Mouse (Mus musculus) liver, embryonic 13.5 days (tissue): Measurements from ENCODE around the gene Commd8. TPM values are rescaled to one million over a fixed set of nuclear protein-coding genes. Genes with fewer than 3 reads are reported as not detected.
A peak's percentile ranks its signal among the peaks of the same experiment; 100 is the strongest.

Experiments
- ATAC-seq: fragments of 200-750 bp; cut with Nextera tagmentation; 2 replicates; pipeline ENCODE4 v1.8.0; 2017; ENCODE audit warnings: low read depth, mild to moderate bottlenecking, moderate number of reproducible peaks, moderate library complexity
- DNase-seq: peaks from one replicate; pipeline ENCODE4 v3.0.0; 2022
- H3K27ac ChIP-seq: fragments of 300-500 bp; sonication (generic); 2 replicates; pipeline ENCODE4 v1.5.1; 2015; ENCODE audit warnings: moderate library complexity, mild to moderate bottlenecking, inconsistent platforms
- H3K27me3 ChIP-seq: fragments of 300-500 bp; sonication (generic); 2 replicates; pipeline ENCODE4 v1.6.1; 2015; ENCODE audit warnings: mild to moderate bottlenecking, inconsistent platforms
- H3K36me3 ChIP-seq: fragments of 300-500 bp; sonication (generic); 2 replicates; pipeline ENCODE4 v1.6.1; 2015; ENCODE audit warnings: mild to moderate bottlenecking, inconsistent platforms
- H3K4me1 ChIP-seq: fragments of 300-500 bp; sonication (generic); replicated peaks from 2 replicates; pipeline ENCODE4 v1.6.1; 2015; ENCODE audit warnings: inconsistent platforms
- H3K4me2 ChIP-seq: fragments of 300-500 bp; sonication (generic); 2 replicates; pipeline ENCODE4 v1.6.1; 2015; ENCODE audit warnings: inconsistent platforms, mild to moderate bottlenecking, moderate library complexity
- H3K4me3 ChIP-seq: fragments of 300-500 bp; sonication (generic); replicated peaks from 2 replicates; pipeline ENCODE4 v1.5.1; 2015; ENCODE audit warnings: mild to moderate bottlenecking, inconsistent platforms
- H3K9ac ChIP-seq: fragments of 300-500 bp; sonication (generic); 2 replicates; pipeline ENCODE4 v1.6.1; 2015; ENCODE audit warnings: mild to moderate bottlenecking, inconsistent platforms
- H3K9me3 ChIP-seq: fragments of 300-500 bp; sonication (generic); replicated peaks from 2 replicates; pipeline ENCODE4 v1.6.1; 2016; ENCODE audit warnings: inconsistent platforms
- WGBS: fragments of 180-500 bp; shearing (Covaris S2); methylation state at CpG from one replicate; pipeline ENCODE4 v1.1.7; 2015; ENCODE audit not compliant: insufficient replicate concordance; 5-methylcytosine and 5-hydroxymethylcytosine counted together
- polyA plus RNA-seq: library from polyadenylated mRNA; unstranded; fragments of >200 nt; fragmentation: Nextera tagmentation; extraction: Ambion mirVana; gene quantifications from 2 replicates; pipeline ENCODE4 v1.2.1, GENCODE M21; 2015

Gene Commd8
- 78.7 and 98.3 TPM in 2 replicates for polyA plus RNA-seq

DNA sequence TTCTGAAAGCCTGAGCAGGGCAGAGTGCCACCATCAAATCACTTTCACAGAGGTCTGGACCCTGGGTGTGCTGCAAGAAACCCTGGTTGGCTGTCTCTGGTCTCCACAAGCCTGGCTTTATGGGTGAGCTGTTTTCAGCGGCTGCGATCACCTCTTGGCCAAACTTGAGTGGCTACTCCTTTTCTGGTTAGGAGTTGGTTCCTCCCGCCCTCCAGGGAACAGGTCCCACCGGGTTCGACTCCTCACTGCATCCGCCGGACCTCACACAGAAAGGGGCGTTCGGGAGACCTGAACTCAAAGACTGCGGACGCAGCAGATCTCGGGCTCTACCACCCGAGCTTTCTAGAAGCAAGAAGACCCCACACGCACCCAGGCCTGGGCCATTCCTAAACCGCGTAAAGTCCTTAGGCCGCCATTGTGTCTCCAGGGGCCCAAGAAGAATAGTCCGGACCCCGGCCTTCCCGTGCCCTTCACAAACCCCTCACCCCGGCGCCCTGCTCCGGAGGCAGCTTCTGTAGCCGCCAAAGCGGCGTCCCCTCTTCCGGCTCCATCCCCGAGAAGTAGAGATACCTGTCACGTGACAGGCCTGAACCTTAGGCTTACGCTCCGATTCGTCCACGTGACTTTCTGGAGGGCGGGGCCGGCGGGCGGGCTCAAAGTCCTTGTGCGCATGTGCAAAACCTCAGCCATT lies at the start of gene Commd8:
TSS of gene Commd8 (minus strand) at position 596 of the 691 bp plus-strand sequence.
- peak within 1 kb of the TSS; percentile 79 for H3K4me2 ChIP-seq
- peak within 1 kb of the TSS; percentile 72 for H3K27ac ChIP-seq
- DNase-seq (peak; percentile 93), ATAC-seq (peak; percentile 89)
- peak within 1 kb of the TSS; percentile 90 for H3K9ac ChIP-seq
- peaks cover 39% of the 10 kb centered on the region for H3K4me1 ChIP-seq
- no peaks in the 10 kb centered on the region for H3K27me3 ChIP-seq
- H3K9me3 ChIP-seq: no peaks in the 10 kb centered on the region
- peak within 1 kb of the TSS; percentile 93 for H3K4me3 ChIP-seq
- H3K36me3 ChIP-seq: peaks cover 7% of the 10 kb centered on the region; the same call in 1 of the 2 replicates
- 0% methylated on average over 38 of the region's 38 CpGs for WGBS

- Histone ChIP-seq H3K4me1 (peaks cover 8% of the 10 kb centered on the region), H3K27ac (no peak overlapping the region), H3K9ac (no peak overlapping the region), H3K27me3 (no peaks in the 10 kb centered on the region), H3K4me2 (no peak overlapping the region), H3K36me3 (no peaks in the 10 kb centered on the region), H3K4me3 (no peak overlapping the region), H3K9me3 (no peaks in the 10 kb centered on the region)
- ATAC-seq (no peak), DNase-seq (no peak)
- WGBS: 86% methylated on average over 18 of the region's 18 CpGs
These were observed 43.8 kb upstream of the Commd8 start for GRCm38 (mm10) chr5:72211741-72212140.

DNA sequence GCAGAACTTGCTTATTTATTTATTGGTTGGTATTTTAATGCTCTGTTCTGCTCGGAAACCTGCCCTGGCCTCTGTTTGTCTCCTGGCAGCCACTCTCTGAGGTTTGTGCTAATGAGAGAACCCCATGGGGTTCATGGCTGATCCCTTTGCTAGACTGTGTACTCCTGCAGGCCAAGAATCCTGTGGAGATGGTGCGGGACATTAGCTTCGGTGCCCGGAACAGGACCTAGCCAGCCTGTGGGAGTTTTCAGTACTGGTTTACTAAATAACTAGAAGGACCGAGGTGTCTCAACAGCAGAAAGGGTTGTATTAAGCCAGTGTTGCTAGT lies 42.8 kb upstream of the Commd8 start:
- no peak overlapping the region for H3K4me2 ChIP-seq
- WGBS: 82% methylated on average over 5 of the region's 5 CpGs
- no peaks in the 10 kb centered on the region for H3K27me3 ChIP-seq
- peaks cover 13% of the 10 kb centered on the region for H3K4me1 ChIP-seq
- no peak overlapping the region for H3K27ac ChIP-seq
- no peaks in the 10 kb centered on the region for H3K36me3 ChIP-seq
- H3K9me3 ChIP-seq: no peaks in the 10 kb centered on the region
- DNase-seq (no peak), ATAC-seq (no peak)
- H3K4me3 ChIP-seq: no peak overlapping the region
- H3K9ac ChIP-seq: no peak overlapping the region

GRCm38 (mm10) chr5:72210123-72210811 lies 42.3 kb upstream of the Commd8 start:
- 75% methylated on average over 13 of the region's 13 CpGs for WGBS
- no peak for DNase-seq
- ATAC-seq: no peak

DNA sequence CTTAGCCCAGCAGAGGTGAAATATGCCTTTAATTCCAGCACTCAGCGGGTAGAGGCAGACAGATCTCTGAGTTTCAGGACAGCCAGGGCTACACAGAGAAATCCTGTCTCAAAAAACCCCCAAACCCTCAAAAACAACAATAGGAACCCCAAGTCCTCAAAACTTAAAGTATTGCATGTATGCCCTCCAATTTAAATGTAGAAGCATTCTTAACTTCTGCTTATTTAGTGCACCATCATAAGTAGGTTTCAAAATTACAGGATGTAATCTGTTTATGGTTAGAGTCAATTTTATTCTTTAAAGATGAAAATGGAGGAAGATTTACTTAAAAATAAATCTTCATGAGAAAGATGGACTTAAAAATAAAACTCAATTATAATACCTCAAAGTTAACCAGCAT lies 40.5 kb upstream of the Commd8 start:
- WGBS: 94% methylated on average over 1 of the region's 1 CpGs

More at GRCm38 (mm10) chr5:72210123-72210811, 42.3 kb upstream of the Commd8 start:
- Histone ChIP-seq H3K27me3 (no peaks in the 10 kb centered on the region), H3K4me1 (peaks cover 13% of the 10 kb centered on the region), H3K4me3 (no peak overlapping the region), H3K9me3 (no peaks in the 10 kb centered on the region), H3K27ac (no peak overlapping the region), H3K9ac (no peak overlapping the region), H3K4me2 (no peak overlapping the region), H3K36me3 (no peaks in the 10 kb centered on the region)

GRCm38 (mm10) chr5:72205271-72205670 lies 37.3 kb upstream of the Commd8 start:
- H3K4me1 ChIP-seq: peaks cover 48% of the 10 kb centered on the region
- no peaks in the 10 kb centered on the region for H3K27me3 ChIP-seq
- H3K9ac ChIP-seq: no peak overlapping the region
- no peak for ATAC-seq
- peak overlapping the region; percentile 29; the same call in 1 of the 2 replicates for H3K4me2 ChIP-seq
- H3K9me3 ChIP-seq: no peaks in the 10 kb centered on the region
- no peak overlapping the region for H3K4me3 ChIP-seq
- 71% methylated on average over 5 of the region's 5 CpGs for WGBS
- no peak overlapping the region for H3K27ac ChIP-seq
- no peak for DNase-seq
- no peaks in the 10 kb centered on the region for H3K36me3 ChIP-seq

More for the DNA sequence above, 40.5 kb upstream of the Commd8 start:
- Histone ChIP-seq H3K27ac (no peak overlapping the region), H3K4me1 (peaks cover 28% of the 10 kb centered on the region), H3K4me2 (no peak overlapping the region), H3K4me3 (no peak overlapping the region), H3K9ac (no peak overlapping the region), H3K36me3 (no peaks in the 10 kb centered on the region), H3K9me3 (no peaks in the 10 kb centered on the region), H3K27me3 (no peaks in the 10 kb centered on the region)
- DNase-seq (no peak), ATAC-seq (no peak)

- WGBS: 38% methylated on average over 2 of the region's 2 CpGs
- H3K4me3 ChIP-seq: peak overlapping the region; percentile 71
- no peaks in the 10 kb centered on the region for H3K27me3 ChIP-seq
- peak overlapping the region; percentile 81 for H3K4me2 ChIP-seq
- H3K9ac ChIP-seq: peak overlapping the region; percentile 74
- H3K4me1 ChIP-seq: peaks cover 48% of the 10 kb centered on the region
- no peak for ATAC-seq
- DNase-seq: no peak
- H3K9me3 ChIP-seq: no peaks in the 10 kb centered on the region
- H3K36me3 ChIP-seq: no peaks in the 10 kb centered on the region
- H3K27ac ChIP-seq: no peak overlapping the region
These were observed 36.5 kb upstream of the Commd8 start for GRCm38 (mm10) chr5:72204507-72204906.

- Histone ChIP-seq H3K36me3 (no peaks in the 10 kb centered on the region), H3K27me3 (no peaks in the 10 kb centered on the region), H3K9ac (peak overlapping the region; percentile 74), H3K9me3 (no peaks in the 10 kb centered on the region), H3K27ac (peak overlapping the region; percentile 69), H3K4me2 (peak overlapping the region; percentile 81), H3K4me1 (peaks cover 48% of the 10 kb centered on the region), H3K4me3 (peak overlapping the region; percentile 71)
- DNase-seq (no peak), ATAC-seq (peak; percentile 3; the same call in 1 of the 2 replicates)
- 10% methylated on average over 10 of the region's 10 CpGs for WGBS
These were observed 35.7 kb upstream of the Commd8 start for GRCm38 (mm10) chr5:72203734-72204073.

- Histone ChIP-seq H3K36me3 (no peaks in the 10 kb centered on the region), H3K4me2 (peak overlapping the region; percentile 81), H3K4me3 (peak overlapping the region; percentile 71), H3K27ac (peak overlapping the region; percentile 69), H3K9me3 (no peaks in the 10 kb centered on the region), H3K4me1 (peaks cover 47% of the 10 kb centered on the region), H3K9ac (peak overlapping the region; percentile 74), H3K27me3 (no peaks in the 10 kb centered on the region)
- WGBS: 1% methylated on average over 32 of the region's 32 CpGs
- ATAC-seq (peak; percentile 98), DNase-seq (peak; percentile 96)
These were observed 35.2 kb upstream of the Commd8 start for GRCm38 (mm10) chr5:72203028-72203733.

DNA sequence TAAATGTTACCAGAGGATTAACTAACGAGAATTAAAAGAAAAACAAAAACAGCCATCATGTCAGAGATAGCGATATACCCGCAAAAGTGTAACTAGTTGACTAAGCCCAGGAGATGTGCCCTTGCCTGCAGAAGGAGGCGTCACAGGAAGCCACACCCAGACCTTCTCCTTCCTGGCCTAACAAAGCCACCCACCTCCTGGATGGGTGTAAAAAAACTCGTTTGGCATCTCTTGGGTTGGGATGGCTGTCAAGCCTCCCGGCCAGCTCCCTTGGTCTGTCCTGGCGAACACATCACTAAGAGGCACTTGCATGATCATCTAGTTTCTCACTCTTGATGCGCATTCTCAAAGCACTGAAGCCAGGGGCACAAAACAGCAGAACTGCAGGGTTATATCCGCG lies 34.0 kb upstream of the Commd8 start:
- peak overlapping the region; percentile 32 for H3K4me2 ChIP-seq
- no peak overlapping the region for H3K27ac ChIP-seq
- peaks cover 40% of the 10 kb centered on the region for H3K4me1 ChIP-seq
- no peaks in the 10 kb centered on the region for H3K27me3 ChIP-seq
- no peaks in the 10 kb centered on the region for H3K36me3 ChIP-seq
- WGBS: 34% methylated on average over 10 of the region's 10 CpGs
- H3K4me3 ChIP-seq: no peak overlapping the region
- H3K9ac ChIP-seq: no peak overlapping the region
- no peak for DNase-seq
- no peak for ATAC-seq
- no peaks in the 10 kb centered on the region for H3K9me3 ChIP-seq

DNA sequence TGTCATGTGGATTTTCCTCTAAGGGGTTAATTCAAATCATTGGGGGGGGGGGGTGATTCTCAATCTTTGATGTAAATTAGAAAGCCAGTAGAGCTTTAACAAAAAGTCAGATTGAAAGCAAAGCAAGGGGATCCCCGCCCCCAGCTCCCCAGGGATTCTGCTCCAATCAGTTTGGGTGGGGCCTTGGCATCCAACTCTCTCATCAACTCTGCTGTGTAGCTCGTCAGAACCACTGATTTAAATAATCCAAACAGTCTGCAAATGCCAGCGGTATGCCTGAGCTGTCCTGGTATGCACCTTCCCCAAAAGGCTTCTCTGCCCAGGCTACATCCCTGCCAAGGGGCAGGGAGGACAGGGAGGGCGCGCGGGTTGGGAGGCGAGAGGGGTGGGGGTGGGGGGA lies 33.6 kb upstream of the Commd8 start:
- H3K36me3 ChIP-seq: no peaks in the 10 kb centered on the region
- no peaks in the 10 kb centered on the region for H3K9me3 ChIP-seq
- H3K27ac ChIP-seq: no peak overlapping the region
- peaks cover 40% of the 10 kb centered on the region for H3K4me1 ChIP-seq
- 37% methylated on average over 7 of the region's 7 CpGs for WGBS
- ATAC-seq (no peak), DNase-seq (no peak)
- H3K9ac ChIP-seq: no peak overlapping the region
- no peaks in the 10 kb centered on the region for H3K27me3 ChIP-seq
- peak overlapping the region; percentile 32 for H3K4me2 ChIP-seq
- no peak overlapping the region for H3K4me3 ChIP-seq
